Mouse (Mus musculus) liver, embryonic 11.5 days (tissue): ENCODE results near the gene Mypop. TPM values are rescaled to one million over a fixed set of nuclear protein-coding genes. Genes with fewer than 3 reads are reported as not detected.

ENCODE experiments used
- polyA plus RNA-seq: library from polyadenylated mRNA; unstranded; fragments of >200 nt; fragmentation: Nextera tagmentation; extraction: Ambion mirVana; gene quantifications from 2 replicates; pipeline ENCODE4 v1.2.1, GENCODE M21; 2014

Gene Mypop
- polyA plus RNA-seq, 1 experiment from 2014 or later = 1.5 TPM

Other genes starting within 250 kb of the Mypop start
- not detected in 2 replicates for gene Psg19, start 192.7 kb upstream of the Mypop start, polyA plus RNA-seq
- gene Psg17, start 169.6 kb upstream of the Mypop start, polyA plus RNA-seq = 0.08 TPM in 2 replicates
- 0.21 and 0.26 TPM in 2 replicates for gene Mill2, start 151.3 kb upstream of the Mypop start, polyA plus RNA-seq
- gene Pglyrp1, start 119.9 kb upstream of the Mypop start, polyA plus RNA-seq = 7.9 TPM in 2 replicates
- gene Ccdc61, start 80.8 kb upstream of the Mypop start, polyA plus RNA-seq = 20.8 and 21.1 TPM in 2 replicates
- gene Nova2, start 65.4 kb upstream of the Mypop start, polyA plus RNA-seq = 0.22 and 0.41 TPM in 2 replicates
- gene Nanos2, start 3.8 kb upstream of the Mypop start, polyA plus RNA-seq = not detected in 2 replicates
- 23.3 and 24.9 TPM in 2 replicates for gene Irf2bp1, start 12.8 kb downstream of the Mypop start, polyA plus RNA-seq
- gene Foxa3, start 32.3 kb downstream of the Mypop start, polyA plus RNA-seq = 29.7 and 32.0 TPM in 2 replicates
- 26.3 and 28.4 TPM in 2 replicates for gene Sympk, start 33.1 kb downstream of the Mypop start, polyA plus RNA-seq
- not detected in 2 replicates for gene Rsph6a, start 63.4 kb downstream of the Mypop start, polyA plus RNA-seq
- 10.2 and 12.8 TPM in 2 replicates for gene Dmwd, start 85.0 kb downstream of the Mypop start, polyA plus RNA-seq
- gene Dmpk, start 92.6 kb downstream of the Mypop start, polyA plus RNA-seq = 12.4 and 13.9 TPM in 2 replicates
- 3.7 and 4.3 TPM in 2 replicates for gene Six5, start 103.3 kb downstream of the Mypop start, polyA plus RNA-seq
- gene Gm4969, start 127.1 kb downstream of the Mypop start, polyA plus RNA-seq = 1.2 and 1.9 TPM in 2 replicates
- gene Fbxo46, start 128.6 kb downstream of the Mypop start, polyA plus RNA-seq = 9.9 TPM in 2 replicates
- gene Qpctl, start 158.0 kb downstream of the Mypop start, polyA plus RNA-seq = 7.5 and 9.5 TPM in 2 replicates
- gene Snrpd2, start 158.5 kb downstream of the Mypop start, polyA plus RNA-seq = 140 and 158 TPM in 2 replicates
- gene Gipr, start 174.9 kb downstream of the Mypop start, polyA plus RNA-seq = 0.69 and 0.73 TPM in 2 replicates
- 2.7 and 3.8 TPM in 2 replicates for gene Eml2, start 185.2 kb downstream of the Mypop start, polyA plus RNA-seq
- gene Gpr4, start 221.3 kb downstream of the Mypop start, polyA plus RNA-seq = 1.4 and 1.9 TPM in 2 replicates
- gene Opa3, start 237.1 kb downstream of the Mypop start, polyA plus RNA-seq = 31.6 and 33.9 TPM in 2 replicates